Mouse (Mus musculus) hindbrain, embryonic 12.5 days (tissue): ENCODE results near the gene Mief1. TPM values are rescaled to one million over a fixed set of nuclear protein-coding genes. Genes with fewer than 3 reads are reported as not detected.

Source experiments
- ATAC-seq: fragments of 200-750 bp; cut with Nextera tagmentation; 2 replicates; pipeline ENCODE4 v1.8.0; 2017; ENCODE audit warnings: moderate TSS enrichment; ENCODE audit not compliant: low FRiP score
- H3K27ac ChIP-seq: fragments of 300-500 bp; sonication (generic); 2 replicates; pipeline ENCODE4 v1.5.1; 2016; ENCODE audit warnings: mild to moderate bottlenecking
- H3K27me3 ChIP-seq: fragments of 300-500 bp; sonication (generic); 2 replicates; pipeline ENCODE4 v1.6.1; 2016; ENCODE audit warnings: mild to moderate bottlenecking
- H3K36me3 ChIP-seq: fragments of 300-500 bp; sonication (generic); 2 replicates; pipeline ENCODE4 v1.6.1; 2016; ENCODE audit warnings: mild to moderate bottlenecking
- H3K4me1 ChIP-seq: fragments of 300-500 bp; sonication (generic); 2 replicates; pipeline ENCODE4 v1.6.1; 2016
- H3K4me2 ChIP-seq: fragments of 300-500 bp; sonication (generic); replicated peaks from 2 replicates; pipeline ENCODE4 v1.6.1; 2016; ENCODE audit warnings: mild to moderate bottlenecking
- H3K4me3 ChIP-seq: fragments of 300-500 bp; sonication (generic); 2 replicates; pipeline ENCODE4 v1.5.1; 2016; ENCODE audit warnings: mild to moderate bottlenecking
- H3K9ac ChIP-seq: fragments of 300-500 bp; sonication (generic); 2 replicates; pipeline ENCODE4 v1.6.1; 2016; ENCODE audit warnings: mild to moderate bottlenecking, moderate library complexity
- H3K9me3 ChIP-seq: fragments of 300-500 bp; sonication (generic); replicated peaks from 2 replicates; pipeline ENCODE4 v1.6.1; 2016; ENCODE audit warnings: mild to moderate bottlenecking
- WGBS: fragments of 180-500 bp; shearing (Covaris S2); methylation state at CpG from one replicate; pipeline ENCODE4 v1.1.7; 2016; 5-methylcytosine and 5-hydroxymethylcytosine counted together
- polyA plus RNA-seq: library from polyadenylated mRNA; unstranded; fragments of >200 nt; fragmentation: Nextera tagmentation; extraction: Ambion mirVana; gene quantifications from 2 replicates; pipeline ENCODE4 v1.2.1, GENCODE M21; 2016

Mief1 gene
- polyA plus RNA-seq, 1 experiment from 2014 or later, result 41.3 TPM

GRCm38 (mm10) chr15:80256656-80257601 lies 23.1 kb downstream of the Mief1 start:
- Histone ChIP-seq H3K4me1 (peaks cover 40% of the 10 kb centered on the region), H3K27me3 (no peaks in the 10 kb centered on the region), H3K4me2 (peak overlapping the region; percentile 92), H3K9me3 (no peaks in the 10 kb centered on the region), H3K36me3 (peaks cover 48% of the 10 kb centered on the region), H3K4me3 (peak overlapping the region; percentile 100), H3K9ac (peak overlapping the region; percentile 100), H3K27ac (peak overlapping the region; percentile 99)
- WGBS, result 67% methylated on average over 12 of the region's 12 CpGs
- ATAC-seq, result no peak

DNA sequence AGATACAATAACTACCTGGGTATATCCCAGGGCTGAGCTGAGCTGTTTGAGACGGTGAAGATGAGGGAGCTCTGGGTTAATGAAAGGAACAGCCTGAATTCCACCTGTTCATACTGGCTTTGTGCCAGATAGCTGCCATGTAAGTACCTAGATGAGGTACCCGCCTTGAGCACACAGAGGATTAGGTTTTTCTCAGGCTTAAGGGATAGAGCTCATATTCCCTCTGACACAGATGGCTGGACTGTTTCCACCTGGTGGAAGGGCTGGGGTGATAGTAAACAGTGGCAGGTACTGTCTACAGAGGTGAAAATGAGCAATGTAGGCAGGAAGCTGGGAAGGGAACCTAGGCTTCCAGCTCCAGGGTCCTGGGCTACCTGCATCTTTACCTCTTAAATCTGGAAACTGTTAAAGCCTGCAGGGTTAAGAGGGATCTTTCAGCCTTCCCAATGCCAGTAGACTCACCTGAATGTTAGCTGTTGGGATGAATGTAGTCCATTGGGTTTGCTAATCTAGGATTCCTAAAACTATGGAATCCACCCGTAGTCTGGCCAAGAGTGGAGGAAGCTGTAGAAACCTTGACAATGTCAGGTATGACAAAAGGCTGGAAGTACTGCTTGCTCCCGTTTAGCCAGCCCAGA lies 23.9 kb downstream of the Mief1 start:
- Histone ChIP-seq H3K4me1 (peaks cover 40% of the 10 kb centered on the region), H3K4me2 (peak overlapping the region; percentile 92)

DNA sequence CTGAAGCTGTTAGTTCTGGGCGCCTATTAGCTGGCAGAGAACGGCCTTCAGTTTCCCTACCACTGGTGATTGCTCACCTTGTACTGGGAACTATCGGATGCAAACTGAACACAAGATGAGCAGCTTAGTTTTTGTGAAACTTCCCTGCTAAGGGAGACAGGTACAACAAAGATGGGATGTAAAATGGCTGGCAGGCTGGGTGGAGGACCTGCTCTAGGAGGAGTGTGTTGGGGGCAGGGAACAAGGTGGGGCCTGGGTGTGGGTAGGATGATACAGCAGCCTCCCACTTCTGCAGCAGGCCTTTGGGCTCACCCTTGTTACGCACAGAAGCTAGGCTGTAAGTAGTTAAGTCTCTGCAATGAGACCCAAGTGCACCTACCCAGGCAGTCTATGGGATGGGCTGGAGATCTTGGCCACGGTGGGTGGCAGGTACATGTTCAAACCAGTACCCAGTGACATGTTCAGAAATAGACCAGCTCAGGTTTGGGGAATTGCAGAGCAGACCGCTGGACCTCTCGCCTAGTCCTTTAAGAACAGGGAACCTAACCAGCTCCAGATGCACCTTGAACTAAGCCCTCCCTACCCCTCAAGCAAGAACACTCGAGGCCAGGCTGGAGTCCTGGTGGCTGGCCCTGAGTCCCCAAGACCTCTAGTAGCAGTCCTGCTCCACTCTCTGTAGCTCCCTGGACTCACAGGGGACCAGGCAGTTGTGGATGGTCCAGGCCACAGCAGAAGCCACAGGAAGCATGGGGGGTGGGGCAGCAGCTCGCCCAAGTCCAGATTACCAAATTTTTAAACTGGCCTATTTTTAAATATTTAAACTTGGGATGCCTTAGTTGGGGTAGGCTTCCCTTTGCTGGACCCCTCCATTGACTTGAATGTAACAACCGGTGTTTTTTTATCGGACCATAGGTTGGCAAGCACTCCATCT lies 24.7 kb downstream of the Mief1 start:
- 65% methylated on average over 11 of the region's 11 CpGs for WGBS
- Histone ChIP-seq H3K36me3 (peaks cover 44% of the 10 kb centered on the region), H3K4me3 (no peak overlapping the region), H3K4me2 (no peak overlapping the region; the same call in 1 of the 2 replicates), H3K9ac (peak overlapping the region; percentile 2; the same call in 1 of the 2 replicates), H3K4me1 (peaks cover 44% of the 10 kb centered on the region), H3K27ac (peak overlapping the region; percentile 55), H3K9me3 (no peaks in the 10 kb centered on the region), H3K27me3 (no peaks in the 10 kb centered on the region)
- no peak for ATAC-seq

More for the DNA sequence above, 23.9 kb downstream of the Mief1 start:
- peaks cover 44% of the 10 kb centered on the region for H3K36me3 ChIP-seq
- no peak for ATAC-seq
- WGBS, result 37% methylated on average over 4 of the region's 4 CpGs
- peak overlapping the region; percentile 100 for H3K9ac ChIP-seq
- peak overlapping the region; percentile 99; the same call in 1 of the 2 replicates for H3K27ac ChIP-seq
- no peaks in the 10 kb centered on the region for H3K27me3 ChIP-seq
- H3K4me3 ChIP-seq, result peak overlapping the region; percentile 100; the same call in 1 of the 2 replicates
- no peaks in the 10 kb centered on the region for H3K9me3 ChIP-seq

GRCm38 (mm10) chr15:80259406-80260045 lies 25.7 kb downstream of the Mief1 start:
- H3K4me1 ChIP-seq, result peaks cover 40% of the 10 kb centered on the region
- 61% methylated on average over 8 of the region's 8 CpGs for WGBS

DNA sequence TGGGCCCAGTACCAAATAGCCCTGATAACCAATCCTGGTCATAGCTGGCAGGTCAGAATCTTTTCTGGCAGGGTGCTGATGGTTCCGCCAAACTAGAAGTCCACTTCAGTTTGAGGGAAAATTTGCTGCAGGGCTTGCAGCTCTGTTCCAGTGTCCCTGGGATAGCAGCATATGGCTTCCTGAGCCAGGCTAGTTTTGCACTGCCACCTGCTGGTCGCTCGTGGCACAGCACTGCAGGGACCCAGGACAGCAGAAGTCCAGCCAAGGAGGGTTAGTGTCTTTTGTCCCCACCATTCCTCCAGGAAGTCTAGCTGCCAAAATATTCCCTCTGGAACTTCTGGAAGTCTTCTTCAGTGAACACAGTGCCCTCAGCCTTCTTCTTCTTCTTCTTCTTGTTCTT lies 26.9 kb downstream of the Mief1 start:
- Histone ChIP-seq H3K9me3 (no peaks in the 10 kb centered on the region), H3K4me1 (peaks cover 39% of the 10 kb centered on the region), H3K4me2 (no peak overlapping the region), H3K4me3 (no peak overlapping the region), H3K27me3 (no peaks in the 10 kb centered on the region), H3K27ac (0 out of 2 replicates have a peak overlapping the region, but pooled peaks have one; percentile 13), H3K36me3 (peaks cover 44% of the 10 kb centered on the region), H3K9ac (no peak overlapping the region)
- WGBS, result 22% methylated on average over 3 of the region's 3 CpGs
- ATAC-seq, result no peak

More at GRCm38 (mm10) chr15:80259406-80260045, 25.7 kb downstream of the Mief1 start:
- Histone ChIP-seq H3K4me2 (no peak overlapping the region), H3K4me3 (no peak overlapping the region), H3K36me3 (peaks cover 44% of the 10 kb centered on the region), H3K27me3 (no peaks in the 10 kb centered on the region), H3K27ac (peak overlapping the region; percentile 40; the same call in 1 of the 2 replicates), H3K9ac (peak overlapping the region; percentile 32; the same call in 1 of the 2 replicates), H3K9me3 (no peaks in the 10 kb centered on the region)
- ATAC-seq, result no peak

DNA sequence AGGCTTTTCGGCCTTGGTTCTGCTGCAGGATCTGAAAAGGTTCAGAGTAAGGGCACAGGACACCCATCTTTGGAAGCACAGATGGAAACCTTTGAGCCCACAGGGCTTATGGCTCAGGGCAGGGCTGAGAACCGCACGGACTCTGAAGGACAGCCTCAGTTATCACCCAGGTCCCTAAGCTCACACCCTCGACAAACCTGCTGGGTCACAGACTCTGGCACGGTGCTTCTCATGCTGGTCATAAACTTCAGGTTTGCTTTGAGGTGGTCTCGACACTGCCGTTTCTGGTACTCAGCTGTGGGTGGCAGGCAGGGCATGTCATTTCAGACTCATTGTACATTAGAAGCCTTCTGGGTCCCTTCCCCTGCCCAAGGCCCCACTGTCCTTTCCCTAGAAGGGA lies 27.3 kb downstream of the Mief1 start:
- H3K4me3 ChIP-seq, result no peak overlapping the region
- no peak for ATAC-seq
- H3K9me3 ChIP-seq, result no peaks in the 10 kb centered on the region
- H3K27ac ChIP-seq, result no peak overlapping the region
- H3K27me3 ChIP-seq, result no peaks in the 10 kb centered on the region
- H3K9ac ChIP-seq, result no peak overlapping the region
- no peak overlapping the region for H3K4me2 ChIP-seq
- H3K36me3 ChIP-seq, result peaks cover 44% of the 10 kb centered on the region
- peaks cover 39% of the 10 kb centered on the region for H3K4me1 ChIP-seq
- WGBS, result 86% methylated on average over 7 of the region's 7 CpGs

- H3K4me2 ChIP-seq, result peak within 1 kb of the TSS; percentile 84
- ATAC-seq, result peak; percentile 83
- H3K27ac ChIP-seq, result peak within 1 kb of the TSS; percentile 57; the same call in 1 of the 2 replicates
These were observed 30.1 kb downstream of the Mief1 start, which contains the start of gene Rps19bp1 for GRCm38 (mm10) chr15:80263610-80264575. Gene Rps19bp1, minus strand, starts transcription at chr15:80264315.

DNA sequence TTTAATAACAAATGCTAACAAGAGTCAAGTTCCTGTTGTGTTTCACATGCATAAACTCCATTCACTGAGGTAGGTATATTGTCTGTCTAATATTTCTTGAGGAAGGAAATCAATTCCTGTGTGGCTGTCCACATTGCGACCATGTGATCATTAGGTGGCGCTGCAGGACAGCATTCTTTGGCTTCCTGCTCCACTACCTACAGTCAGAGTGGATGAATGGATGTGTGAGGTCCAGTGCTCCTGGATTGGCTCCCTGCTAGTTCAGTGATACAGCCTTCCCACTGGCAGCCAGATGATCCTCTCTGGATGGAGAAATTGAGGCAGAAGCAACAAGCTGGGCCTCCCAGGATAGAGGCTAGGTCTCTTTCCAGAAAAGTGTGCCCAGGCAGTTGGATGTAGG lies 32.5 kb downstream of the Mief1 start:
- no peaks in the 10 kb centered on the region for H3K27me3 ChIP-seq
- ATAC-seq, result 0 out of 2 replicates have a peak, but pooled peaks have one; percentile 29
- no peak overlapping the region for H3K4me3 ChIP-seq
- H3K4me1 ChIP-seq, result peaks cover 13% of the 10 kb centered on the region
- H3K36me3 ChIP-seq, result no peaks in the 10 kb centered on the region
- H3K4me2 ChIP-seq, result no peak overlapping the region
- H3K27ac ChIP-seq, result no peak overlapping the region
- H3K9ac ChIP-seq, result no peak overlapping the region
- H3K9me3 ChIP-seq, result no peaks in the 10 kb centered on the region
- WGBS, result 0% methylated on average over 2 of the region's 2 CpGs

More at GRCm38 (mm10) chr15:80263610-80264575, 30.1 kb downstream of the Mief1 start, which contains the start of gene Rps19bp1:
- H3K36me3 ChIP-seq, result peaks cover 17% of the 10 kb centered on the region
- 2% methylated on average over 65 of the region's 66 CpGs for WGBS
- H3K27me3 ChIP-seq, result no peaks in the 10 kb centered on the region
- no peaks in the 10 kb centered on the region for H3K9me3 ChIP-seq
- H3K9ac ChIP-seq, result peak within 1 kb of the TSS; percentile 82
- H3K4me1 ChIP-seq, result peaks cover 15% of the 10 kb centered on the region
- H3K4me3 ChIP-seq, result peak within 1 kb of the TSS; percentile 74

DNA sequence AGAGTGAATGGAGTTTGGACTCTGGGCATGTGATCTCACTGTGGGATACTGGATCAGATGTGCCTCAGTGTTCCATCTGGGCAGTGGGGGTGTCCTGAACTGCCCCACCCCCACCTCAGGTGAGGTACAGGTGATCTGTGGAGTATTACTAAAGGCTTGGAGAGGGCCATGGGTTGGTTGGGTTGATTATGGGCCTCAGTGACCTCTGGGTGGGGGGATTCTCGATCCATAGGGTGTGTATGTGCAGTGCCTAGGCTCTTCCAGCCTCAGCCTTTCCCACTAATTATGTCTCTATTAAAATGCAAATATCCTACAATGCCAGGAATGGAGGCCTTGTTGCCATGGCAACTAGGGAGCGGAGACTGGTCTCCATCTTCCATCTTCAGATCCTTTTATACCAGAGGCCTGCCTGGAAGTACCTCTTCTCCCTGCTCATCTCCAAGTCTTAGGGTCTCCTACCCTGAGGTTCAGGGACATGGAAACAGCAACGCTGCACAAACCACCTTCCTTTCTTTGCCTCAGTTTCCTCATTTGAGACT lies 38.1 kb downstream of the Mief1 start:
- no peak for ATAC-seq
- Histone ChIP-seq H3K27ac (no peak overlapping the region), H3K4me3 (no peak overlapping the region), H3K36me3 (no peaks in the 10 kb centered on the region), H3K4me2 (no peak overlapping the region), H3K4me1 (peaks cover 7% of the 10 kb centered on the region; the same call in 1 of the 2 replicates), H3K27me3 (peaks cover 16% of the 10 kb centered on the region), H3K9ac (no peak overlapping the region), H3K9me3 (no peaks in the 10 kb centered on the region)
- 46% methylated on average over 3 of the region's 3 CpGs for WGBS

DNA sequence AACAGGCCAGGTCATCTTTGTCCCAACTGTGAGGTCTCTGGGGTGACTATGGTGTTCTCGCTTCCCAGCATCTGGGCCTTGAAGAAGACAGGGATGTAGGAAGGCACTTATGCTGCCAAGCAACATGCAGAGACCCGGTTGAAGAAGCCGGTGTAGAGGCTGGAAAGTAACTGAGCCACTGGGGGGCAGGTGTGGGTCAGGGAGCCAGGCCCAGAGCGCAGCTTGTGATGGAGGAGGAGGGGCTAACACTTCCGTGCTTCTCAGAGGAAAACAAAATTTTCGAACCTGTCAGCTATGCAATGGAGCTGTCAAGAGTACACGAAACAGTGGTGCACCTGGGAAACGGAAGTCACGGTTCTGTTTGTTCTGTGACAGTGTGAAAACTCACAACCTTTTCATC lies 43.3 kb downstream of the Mief1 start:
- WGBS, result 45% methylated on average over 9 of the region's 9 CpGs
- H3K4me3 ChIP-seq, result no peak overlapping the region
- ATAC-seq, result no peak

More for the DNA sequence above, 43.3 kb downstream of the Mief1 start:
- no peak overlapping the region for H3K27ac ChIP-seq
- H3K27me3 ChIP-seq, result peaks cover 45% of the 10 kb centered on the region
- H3K36me3 ChIP-seq, result no peaks in the 10 kb centered on the region
- H3K4me2 ChIP-seq, result no peak overlapping the region
- H3K9ac ChIP-seq, result no peak overlapping the region
- H3K9me3 ChIP-seq, result no peaks in the 10 kb centered on the region
- peaks cover 10% of the 10 kb centered on the region; the same call in 1 of the 2 replicates for H3K4me1 ChIP-seq
